Mouse (Mus musculus) liver, embryonic 15.5 days (tissue): ENCODE data around the gene Snd1. TPM values are rescaled to one million over a fixed set of nuclear protein-coding genes. Genes with fewer than 3 reads are reported as not detected.

Experiments
- ATAC-seq: fragments of 200-750 bp; cut with Nextera tagmentation; 2 replicates; pipeline ENCODE4 v1.8.0; 2017; ENCODE audit warnings: moderate number of reproducible peaks, mild to moderate bottlenecking, moderate library complexity; ENCODE audit not compliant: insufficient read depth
- H3K27ac ChIP-seq: fragments of 300-500 bp; sonication (generic); replicated peaks from 2 replicates; pipeline ENCODE4 v1.5.1; 2015; ENCODE audit warnings: mild to moderate bottlenecking, inconsistent platforms
- H3K27me3 ChIP-seq: fragments of 300-500 bp; sonication (generic); 2 replicates; pipeline ENCODE4 v1.6.1; 2015; ENCODE audit warnings: mild to moderate bottlenecking, inconsistent platforms
- H3K36me3 ChIP-seq: fragments of 300-500 bp; sonication (generic); replicated peaks from 2 replicates; pipeline ENCODE4 v1.6.1; 2015; ENCODE audit warnings: moderate library complexity, mild to moderate bottlenecking, inconsistent platforms
- H3K4me1 ChIP-seq: fragments of 300-500 bp; sonication (generic); replicated peaks from 2 replicates; pipeline ENCODE4 v1.6.1; 2015; ENCODE audit warnings: inconsistent platforms
- H3K4me2 ChIP-seq: fragments of 300-500 bp; sonication (generic); 2 replicates; pipeline ENCODE4 v1.6.1; 2015; ENCODE audit warnings: moderate library complexity, mild to moderate bottlenecking, inconsistent platforms
- H3K4me3 ChIP-seq: fragments of 300-500 bp; sonication (generic); replicated peaks from 2 replicates; pipeline ENCODE4 v1.5.1; 2015; ENCODE audit warnings: mild to moderate bottlenecking, inconsistent platforms
- H3K9ac ChIP-seq: fragments of 300-500 bp; sonication (generic); 2 replicates; pipeline ENCODE4 v1.6.1; 2015; ENCODE audit warnings: moderate library complexity, mild to moderate bottlenecking, inconsistent platforms
- H3K9me3 ChIP-seq: fragments of 300-500 bp; sonication (generic); replicated peaks from 2 replicates; pipeline ENCODE4 v1.6.1; 2016; ENCODE audit warnings: inconsistent platforms
- WGBS: fragments of 180-500 bp; shearing (Covaris S2); methylation state at CpG from one replicate; pipeline ENCODE4 v1.1.7; 2015; ENCODE audit warnings: mixed read lengths; ENCODE audit not compliant: insufficient replicate concordance; 5-methylcytosine and 5-hydroxymethylcytosine counted together
- polyA plus RNA-seq: library from polyadenylated mRNA; unstranded; fragments of >200 nt; fragmentation: Nextera tagmentation; extraction: Ambion mirVana; gene quantifications from 2 replicates; pipeline ENCODE4 v1.2.1, GENCODE M21; 2015

Snd1 gene
- polyA plus RNA-seq, 1 experiment from 2014 or later = 51.1 TPM

GRCm38 (mm10) chr6:28460534-28460933 lies 14.4 kb upstream of the Snd1 start:
- ATAC-seq = no peak
- 4% methylated on average over 5 of the region's 5 CpGs for WGBS

GRCm38 (mm10) chr6:28464630-28465029 lies 10.3 kb upstream of the Snd1 start:
- H3K27ac ChIP-seq = no peak overlapping the region
- no peak overlapping the region for H3K9ac ChIP-seq
- no peak overlapping the region for H3K4me3 ChIP-seq
- peaks cover 10% of the 10 kb centered on the region for H3K27me3 ChIP-seq
- ATAC-seq = no peak
- WGBS = 46% methylated on average over 6 of the region's 6 CpGs
- no peaks in the 10 kb centered on the region for H3K9me3 ChIP-seq
- H3K4me2 ChIP-seq = no peak overlapping the region
- no peaks in the 10 kb centered on the region for H3K36me3 ChIP-seq
- 0 out of 2 replicates have a peak, but pooled peaks cover 4% of the 10 kb centered on the region for H3K4me1 ChIP-seq

More at GRCm38 (mm10) chr6:28460534-28460933, 14.4 kb upstream of the Snd1 start:
- H3K4me1 ChIP-seq = 0 out of 2 replicates have a peak, but pooled peaks cover 4% of the 10 kb centered on the region
- H3K27ac ChIP-seq = no peak overlapping the region
- H3K36me3 ChIP-seq = no peaks in the 10 kb centered on the region
- no peak overlapping the region for H3K4me2 ChIP-seq
- no peak overlapping the region for H3K4me3 ChIP-seq
- peaks cover 13% of the 10 kb centered on the region for H3K27me3 ChIP-seq
- H3K9ac ChIP-seq = no peak overlapping the region
- no peaks in the 10 kb centered on the region for H3K9me3 ChIP-seq

GRCm38 (mm10) chr6:28470017-28470602 lies 4.8 kb upstream of the Snd1 start:
- no peak for ATAC-seq

GRCm38 (mm10) chr6:28470621-28471020 lies 4.3 kb upstream of the Snd1 start:
- Histone ChIP-seq H3K4me1 (no peaks in the 10 kb centered on the region; the same call in 1 of the 2 replicates), H3K27me3 (no peaks in the 10 kb centered on the region), H3K9ac (no peak overlapping the region), H3K4me2 (no peak overlapping the region), H3K4me3 (no peak overlapping the region), H3K36me3 (no peaks in the 10 kb centered on the region), H3K27ac (no peak overlapping the region), H3K9me3 (no peaks in the 10 kb centered on the region)
- no peak for ATAC-seq
- 46% methylated on average over 5 of the region's 5 CpGs for WGBS

More at GRCm38 (mm10) chr6:28470017-28470602, 4.8 kb upstream of the Snd1 start:
- Histone ChIP-seq H3K9ac (no peak overlapping the region), H3K4me1 (no peaks in the 10 kb centered on the region; the same call in 1 of the 2 replicates), H3K36me3 (no peaks in the 10 kb centered on the region), H3K4me2 (no peak overlapping the region), H3K27me3 (no peaks in the 10 kb centered on the region), H3K4me3 (no peak overlapping the region), H3K9me3 (no peaks in the 10 kb centered on the region), H3K27ac (no peak overlapping the region)
- 59% methylated on average over 4 of the region's 4 CpGs for whole genome bisulfite sequencing

- no peak for ATAC-seq
- no peak overlapping the region for H3K4me3 ChIP-seq
- no peak overlapping the region for H3K27ac ChIP-seq
- no peaks in the 10 kb centered on the region for H3K36me3 ChIP-seq
- H3K9ac ChIP-seq = no peak overlapping the region
- H3K9me3 ChIP-seq = no peaks in the 10 kb centered on the region
- 68% methylated on average over 9 of the region's 9 CpGs for WGBS
- H3K4me1 ChIP-seq = no peaks in the 10 kb centered on the region; the same call in 1 of the 2 replicates
- no peaks in the 10 kb centered on the region for H3K27me3 ChIP-seq
- H3K4me2 ChIP-seq = no peak overlapping the region
Observed at GRCm38 (mm10) chr6:28471284-28472035, 3.5 kb upstream of the Snd1 start.

GRCm38 (mm10) chr6:28474211-28474610 lies 728 bp upstream of the Snd1 start:
- Histone ChIP-seq H3K4me3 (no peak overlapping the region), H3K36me3 (no peaks in the 10 kb centered on the region), H3K4me1 (peaks cover 10% of the 10 kb centered on the region), H3K27ac (no peak overlapping the region), H3K9ac (no peak overlapping the region), H3K27me3 (no peaks in the 10 kb centered on the region), H3K9me3 (no peaks in the 10 kb centered on the region), H3K4me2 (no peak overlapping the region)
- WGBS = 73% methylated on average over 4 of the region's 4 CpGs
- ATAC-seq = no peak

GRCm38 (mm10) chr6:28479865-28480751 lies 5.2 kb downstream of the Snd1 start:
- Histone ChIP-seq H3K27ac (peak overlapping the region; percentile 85), H3K9me3 (no peaks in the 10 kb centered on the region), H3K27me3 (no peaks in the 10 kb centered on the region), H3K9ac (peak overlapping the region; percentile 86), H3K4me1 (peaks cover 62% of the 10 kb centered on the region), H3K4me2 (peak overlapping the region; percentile 97), H3K36me3 (peaks cover 1% of the 10 kb centered on the region; the same call in 1 of the 2 replicates), H3K4me3 (peak overlapping the region; percentile 94)
- WGBS = under 1% methylated on average over 68 of the region's 68 CpGs
- peak; percentile 98 for ATAC-seq

- Histone ChIP-seq H3K27ac (peak overlapping the region; percentile 85), H3K9ac (peak overlapping the region; percentile 86), H3K4me2 (peak overlapping the region; percentile 97), H3K27me3 (no peaks in the 10 kb centered on the region), H3K9me3 (no peaks in the 10 kb centered on the region), H3K4me3 (peak overlapping the region; percentile 94), H3K36me3 (peaks cover 5% of the 10 kb centered on the region; the same call in 1 of the 2 replicates), H3K4me1 (peaks cover 70% of the 10 kb centered on the region)
- WGBS = 5% methylated on average over 21 of the region's 21 CpGs
- no peak for ATAC-seq
Observed at GRCm38 (mm10) chr6:28480752-28481492, 6.0 kb downstream of the Snd1 start.

GRCm38 (mm10) chr6:28482711-28483315 lies 7.9 kb downstream of the Snd1 start:
- no peaks in the 10 kb centered on the region for H3K9me3 ChIP-seq
- H3K36me3 ChIP-seq = peaks cover 5% of the 10 kb centered on the region; the same call in 1 of the 2 replicates
- H3K9ac ChIP-seq = no peak overlapping the region
- H3K27me3 ChIP-seq = no peaks in the 10 kb centered on the region
- peak overlapping the region; percentile 97 for H3K4me2 ChIP-seq
- 35% methylated on average over 4 of the region's 4 CpGs for WGBS
- no peak overlapping the region for H3K4me3 ChIP-seq
- H3K27ac ChIP-seq = no peak overlapping the region
- ATAC-seq = no peak
- H3K4me1 ChIP-seq = peaks cover 82% of the 10 kb centered on the region

- no peak overlapping the region for H3K27ac ChIP-seq
- peaks cover 16% of the 10 kb centered on the region for H3K36me3 ChIP-seq
- H3K9me3 ChIP-seq = no peaks in the 10 kb centered on the region
- H3K4me2 ChIP-seq = no peak overlapping the region
- ATAC-seq = no peak
- no peaks in the 10 kb centered on the region for H3K27me3 ChIP-seq
- 81% methylated on average over 2 of the region's 2 CpGs for WGBS
- peaks cover 77% of the 10 kb centered on the region for H3K4me1 ChIP-seq
- no peak overlapping the region for H3K4me3 ChIP-seq
- H3K9ac ChIP-seq = no peak overlapping the region
Observed at GRCm38 (mm10) chr6:28486008-28486407, 11.1 kb downstream of the Snd1 start.
